Mouse (Mus musculus) limb, embryonic 10.5 days (tissue): ENCODE results near the gene Adra2b. TPM values are rescaled to one million over a fixed set of nuclear protein-coding genes. Genes with fewer than 3 reads are reported as not detected.

Experiments
- DNase-seq: peaks from one replicate; pipeline ENCODE4 v3.0.0-alpha.2; 2017; ENCODE audit warnings: low spot score
- H3K27ac ChIP-seq: fragments of 300-500 bp; sonication (generic); 2 replicates; pipeline ENCODE4 v1.5.1; 2016; ENCODE audit warnings: mild to moderate bottlenecking
- H3K27me3 ChIP-seq: fragments of 300-500 bp; sonication (generic); 2 replicates; pipeline ENCODE4 v1.6.1; 2016; ENCODE audit warnings: low read depth, mild to moderate bottlenecking; ENCODE audit not compliant: poor library complexity, severe bottlenecking
- H3K36me3 ChIP-seq: fragments of 300-500 bp; sonication (generic); 2 replicates; pipeline ENCODE4 v1.6.1; 2016; ENCODE audit warnings: mild to moderate bottlenecking, moderate library complexity
- H3K4me1 ChIP-seq: fragments of 300-500 bp; sonication (generic); 2 replicates; pipeline ENCODE4 v1.6.1; 2016
- H3K4me3 ChIP-seq: fragments of 300-500 bp; sonication (generic); 2 replicates; pipeline ENCODE4 v1.5.1; 2016; ENCODE audit warnings: mild to moderate bottlenecking, moderate library complexity
- H3K9me3 ChIP-seq: fragments of 300-500 bp; sonication (generic); replicated peaks from 2 replicates; pipeline ENCODE4 v1.6.1; 2016; ENCODE audit warnings: mild to moderate bottlenecking
- WGBS: fragments of 180-500 bp; shearing (Covaris S2); methylation state at CpG from one replicate; pipeline ENCODE4 v1.1.7; 2016; 5-methylcytosine and 5-hydroxymethylcytosine counted together
- polyA plus RNA-seq: library from polyadenylated mRNA; unstranded; fragments of >200 nt; fragmentation: Nextera tagmentation; extraction: Ambion mirVana; gene quantifications from 2 replicates; pipeline ENCODE4 v1.2.1, GENCODE M21; 2016

The Adra2b gene
- polyA plus RNA-seq, 1 experiment from 2014 or later: 1.7 TPM

- Histone ChIP-seq H3K9me3 (no peaks in the 10 kb centered on the region), H3K4me1 (no peaks in the 10 kb centered on the region), H3K27me3 (peaks cover 12% of the 10 kb centered on the region; the same call in 1 of the 2 replicates), H3K36me3 (no peaks in the 10 kb centered on the region), H3K27ac (no peak overlapping the region), H3K4me3 (no peak overlapping the region)
- DNase-seq: no peak
- WGBS: 86% methylated on average over 13 of the region's 13 CpGs
Measured at GRCm38 (mm10) chr2:127347147-127347985, 15.6 kb upstream of the Adra2b start.

GRCm38 (mm10) chr2:127353881-127354280 lies 9.1 kb upstream of the Adra2b start:
- peaks cover 19% of the 10 kb centered on the region; the same call in 1 of the 2 replicates for H3K27me3 ChIP-seq
- H3K36me3 ChIP-seq: no peaks in the 10 kb centered on the region
- no peak overlapping the region for H3K4me3 ChIP-seq
- no peaks in the 10 kb centered on the region for H3K9me3 ChIP-seq
- no peaks in the 10 kb centered on the region for H3K4me1 ChIP-seq
- no peak for DNase-seq
- 88% methylated on average over 4 of the region's 4 CpGs for WGBS
- no peak overlapping the region for H3K27ac ChIP-seq

- 1% methylated on average over 28 of the region's 28 CpGs for WGBS
Measured at GRCm38 (mm10) chr2:127363282-127363652, 259 bp downstream of the Adra2b start.

GRCm38 (mm10) chr2:127363696-127364095 lies 688 bp downstream of the Adra2b start:
- Histone ChIP-seq H3K27me3 (peaks cover 92% of the 10 kb centered on the region), H3K9me3 (no peaks in the 10 kb centered on the region), H3K4me3 (peak overlapping the region; percentile 50), H3K4me1 (peaks cover 14% of the 10 kb centered on the region), H3K27ac (0 out of 2 replicates have a peak overlapping the region, but pooled peaks have one; percentile 10), H3K36me3 (no peaks in the 10 kb centered on the region)
- no peak for DNase-seq
- WGBS: 5% methylated on average over 20 of the region's 20 CpGs

More at GRCm38 (mm10) chr2:127363282-127363652, 259 bp downstream of the Adra2b start:
- no peaks in the 10 kb centered on the region for H3K9me3 ChIP-seq
- no peak for DNase-seq
- H3K27ac ChIP-seq: 0 out of 2 replicates have a peak overlapping the region, but pooled peaks have one; percentile 10
- no peaks in the 10 kb centered on the region for H3K36me3 ChIP-seq
- peaks cover 91% of the 10 kb centered on the region for H3K27me3 ChIP-seq
- H3K4me3 ChIP-seq: peak overlapping the region; percentile 50
- H3K4me1 ChIP-seq: peaks cover 14% of the 10 kb centered on the region

GRCm38 (mm10) chr2:127364452-127364851 lies 1.4 kb downstream of the Adra2b start:
- no peaks in the 10 kb centered on the region for H3K9me3 ChIP-seq
- no peak overlapping the region for H3K27ac ChIP-seq
- peaks cover 89% of the 10 kb centered on the region for H3K27me3 ChIP-seq
- DNase-seq: no peak
- no peaks in the 10 kb centered on the region for H3K36me3 ChIP-seq
- 20% methylated on average over 8 of the region's 8 CpGs for WGBS
- H3K4me1 ChIP-seq: peaks cover 14% of the 10 kb centered on the region
- peak overlapping the region; percentile 14; the same call in 1 of the 2 replicates for H3K4me3 ChIP-seq

- Histone ChIP-seq H3K4me1 (peaks cover 33% of the 10 kb centered on the region), H3K27ac (no peak overlapping the region), H3K4me3 (no peak overlapping the region), H3K36me3 (no peaks in the 10 kb centered on the region), H3K9me3 (no peaks in the 10 kb centered on the region), H3K27me3 (peaks cover 63% of the 10 kb centered on the region)
- WGBS: 56% methylated on average over 10 of the region's 10 CpGs
- DNase-seq: no peak
Measured at GRCm38 (mm10) chr2:127367126-127367820, 4.3 kb downstream of the Adra2b start.

- 68% methylated on average over 5 of the region's 5 CpGs for whole genome bisulfite sequencing
- Histone ChIP-seq H3K36me3 (no peaks in the 10 kb centered on the region), H3K4me3 (no peak overlapping the region), H3K4me1 (peaks cover 19% of the 10 kb centered on the region), H3K27me3 (peaks cover 38% of the 10 kb centered on the region), H3K27ac (no peak overlapping the region), H3K9me3 (no peaks in the 10 kb centered on the region)
- no peak for DNase-seq
Measured at GRCm38 (mm10) chr2:127369703-127370376, 6.8 kb downstream of the Adra2b start.

GRCm38 (mm10) chr2:127370561-127371483 lies 7.8 kb downstream of the Adra2b start:
- Histone ChIP-seq H3K27ac (peak overlapping the region; percentile 36; the same call in 1 of the 2 replicates), H3K36me3 (no peaks in the 10 kb centered on the region), H3K27me3 (peaks cover 28% of the 10 kb centered on the region), H3K9me3 (no peaks in the 10 kb centered on the region), H3K4me1 (peaks cover 19% of the 10 kb centered on the region), H3K4me3 (no peak overlapping the region)
- 38% methylated on average over 9 of the region's 9 CpGs for WGBS
- DNase-seq: no peak

- H3K27me3 ChIP-seq: peaks cover 21% of the 10 kb centered on the region
- no peak for DNase-seq
- H3K27ac ChIP-seq: peak overlapping the region; percentile 36; the same call in 1 of the 2 replicates
- no peaks in the 10 kb centered on the region for H3K9me3 ChIP-seq
- H3K4me3 ChIP-seq: no peak overlapping the region
- H3K4me1 ChIP-seq: peaks cover 19% of the 10 kb centered on the region
- no peaks in the 10 kb centered on the region for H3K36me3 ChIP-seq
- WGBS: 79% methylated on average over 1 of the region's 1 CpGs
Measured at GRCm38 (mm10) chr2:127371484-127371861, 8.5 kb downstream of the Adra2b start.

GRCm38 (mm10) chr2:127372082-127372481 lies 9.1 kb downstream of the Adra2b start:
- WGBS: 90% methylated on average over 2 of the region's 2 CpGs
- H3K9me3 ChIP-seq: no peaks in the 10 kb centered on the region
- peaks cover 15% of the 10 kb centered on the region; the same call in 1 of the 2 replicates for H3K27me3 ChIP-seq
- no peak for DNase-seq
- peaks cover 19% of the 10 kb centered on the region for H3K4me1 ChIP-seq
- H3K36me3 ChIP-seq: no peaks in the 10 kb centered on the region
- no peak overlapping the region for H3K27ac ChIP-seq
- no peak overlapping the region for H3K4me3 ChIP-seq

GRCm38 (mm10) chr2:127374131-127374530 lies 11.1 kb downstream of the Adra2b start:
- Histone ChIP-seq H3K4me1 (peaks cover 31% of the 10 kb centered on the region), H3K4me3 (no peak overlapping the region), H3K27ac (no peak overlapping the region), H3K36me3 (no peaks in the 10 kb centered on the region), H3K27me3 (no peaks in the 10 kb centered on the region), H3K9me3 (no peaks in the 10 kb centered on the region)
- no peak for DNase-seq
- 86% methylated on average over 3 of the region's 3 CpGs for WGBS

GRCm38 (mm10) chr2:127375087-127375486 lies 12.1 kb downstream of the Adra2b start:
- no peaks in the 10 kb centered on the region for H3K9me3 ChIP-seq
- H3K4me1 ChIP-seq: peaks cover 27% of the 10 kb centered on the region
- no peak overlapping the region for H3K27ac ChIP-seq
- DNase-seq: no peak
- WGBS: 62% methylated on average over 3 of the region's 3 CpGs
- no peaks in the 10 kb centered on the region for H3K27me3 ChIP-seq
- H3K4me3 ChIP-seq: no peak overlapping the region
- no peaks in the 10 kb centered on the region for H3K36me3 ChIP-seq
